Mouse (Mus musculus) cerebellum, postnatal 36 days (tissue): ENCODE data around the gene Cers2.

Experiments used
- DNase-seq, 2 experiments: peaks; one replicate each; pipeline ENCODE4 v3.0.0; 2021 to 2022; ENCODE audit warnings: mixed read lengths in 2 of 2

Cers2 gene

GRCm38 (mm10) chr3:95290156-95290555, 24.4 kb upstream of the Cers2 start:
- no peak for DNase-seq

- no peak for DNase-seq
These were observed 23.6 kb upstream of the Cers2 start for GRCm38 (mm10) chr3:95291041-95291440.

- no peak for DNase-seq
These were observed 21.7 kb upstream of the Cers2 start for GRCm38 (mm10) chr3:95292899-95293298.

GRCm38 (mm10) chr3:95293537-95293936, 21.1 kb upstream of the Cers2 start:
- DNase-seq = no peak

- DNase-seq = no peak
These were observed 20.3 kb upstream of the Cers2 start for GRCm38 (mm10) chr3:95294316-95294715.

GRCm38 (mm10) chr3:95294718-95295117, 19.9 kb upstream of the Cers2 start:
- no peak for DNase-seq

GRCm38 (mm10) chr3:95295321-95296102, 19.1 kb upstream of the Cers2 start:
- no peak for DNase-seq

GRCm38 (mm10) chr3:95296103-95296469, 18.5 kb upstream of the Cers2 start:
- peak in 1 of 2 experiments; percentile 42 for DNase-seq

- no peak for DNase-seq
These were observed 16.6 kb upstream of the Cers2 start for GRCm38 (mm10) chr3:95298018-95298417.

- DNase-seq = no peak
These were observed 13.3 kb upstream of the Cers2 start for GRCm38 (mm10) chr3:95301204-95301796.

GRCm38 (mm10) chr3:95306244-95306643, 8.3 kb upstream of the Cers2 start:
- no peak for DNase-seq

- DNase-seq = no peak
These were observed 7.5 kb upstream of the Cers2 start, which contains the start of gene Anxa9 for GRCm38 (mm10) chr3:95307100-95307499. Anxa9 (minus strand) TSS chr3:95307176.

- DNase-seq = no peak
These were observed 4.1 kb upstream of the Cers2 start for GRCm38 (mm10) chr3:95310496-95310895.

GRCm38 (mm10) chr3:95310968-95311882, 3.4 kb upstream of the Cers2 start:
- peak; percentile 71 to 79 for DNase-seq

GRCm38 (mm10) chr3:95312623-95313022, 2.0 kb upstream of the Cers2 start:
- no peak for DNase-seq

GRCm38 (mm10) chr3:95313476-95313875, 1.1 kb upstream of the Cers2 start:
- DNase-seq = no peak

GRCm38 (mm10) chr3:95314075-95314474, 516 bp upstream of the Cers2 start:
- DNase-seq = no peak

- DNase-seq = peak; percentile 71
These were observed 678 bp downstream of the Cers2 start for GRCm38 (mm10) chr3:95315094-95315843.

GRCm38 (mm10) chr3:95315844-95316550, 1.4 kb downstream of the Cers2 start:
- DNase-seq = no peak

- peak; percentile 54 to 57 for DNase-seq
These were observed 3.0 kb downstream of the Cers2 start for GRCm38 (mm10) chr3:95317414-95318080.

- DNase-seq = no peak
These were observed 4.0 kb downstream of the Cers2 start for GRCm38 (mm10) chr3:95318548-95318947.
